Mouse (Mus musculus) heart, embryonic 12.5 days (tissue): ENCODE data around the gene Cadps2. TPM values are rescaled to one million over a fixed set of nuclear protein-coding genes. Genes with fewer than 3 reads are reported as not detected.

Experiments
- ATAC-seq: fragments of 200-750 bp; cut with Nextera tagmentation; 2 replicates; pipeline ENCODE4 v1.8.0; 2017; ENCODE audit warnings: moderate TSS enrichment, moderate library complexity; ENCODE audit not compliant: insufficient number of reproducible peaks, low FRiP score
- H3K27ac ChIP-seq: fragments of 300-500 bp; sonication (generic); 2 replicates; pipeline ENCODE4 v1.5.1; 2016; ENCODE audit warnings: mild to moderate bottlenecking, moderate library complexity; ENCODE audit not compliant: poor library complexity, severe bottlenecking
- H3K27me3 ChIP-seq: fragments of 300-500 bp; sonication (generic); replicated peaks from 2 replicates; pipeline ENCODE4 v1.6.1; 2016; ENCODE audit warnings: mild to moderate bottlenecking, moderate library complexity
- H3K36me3 ChIP-seq: fragments of 300-500 bp; sonication (generic); 2 replicates; pipeline ENCODE4 v1.6.1; 2016; ENCODE audit warnings: mild to moderate bottlenecking, moderate library complexity
- H3K4me1 ChIP-seq: fragments of 300-500 bp; sonication (generic); replicated peaks from 2 replicates; pipeline ENCODE4 v1.6.1; 2016; ENCODE audit warnings: mild to moderate bottlenecking
- H3K4me2 ChIP-seq: fragments of 300-500 bp; sonication (generic); 2 replicates; pipeline ENCODE4 v1.6.1; 2016; ENCODE audit warnings: mild to moderate bottlenecking, moderate library complexity
- H3K4me3 ChIP-seq: fragments of 300-500 bp; sonication (generic); 2 replicates; pipeline ENCODE4 v1.5.1; 2016; ENCODE audit warnings: mild to moderate bottlenecking
- H3K9ac ChIP-seq: fragments of 300-500 bp; sonication (generic); 2 replicates; pipeline ENCODE4 v1.6.1; 2016; ENCODE audit warnings: mild to moderate bottlenecking, moderate library complexity
- H3K9me3 ChIP-seq: fragments of 300-500 bp; sonication (generic); replicated peaks from 2 replicates; pipeline ENCODE4 v1.6.1; 2016; ENCODE audit warnings: mild to moderate bottlenecking, moderate library complexity
- WGBS: fragments of 180-500 bp; shearing (Covaris S2); methylation state at CpG from one replicate; pipeline ENCODE4 v1.1.7; 2016; 5-methylcytosine and 5-hydroxymethylcytosine counted together
- polyA plus RNA-seq: library from polyadenylated mRNA; unstranded; fragments of >200 nt; fragmentation: Nextera tagmentation; extraction: Ambion mirVana; gene quantifications from 2 replicates; pipeline ENCODE4 v1.2.1, GENCODE M21; 2016

The Cadps2 gene
- polyA plus RNA-seq, 1 experiment from 2014 or later, result 1.1 TPM

DNA sequence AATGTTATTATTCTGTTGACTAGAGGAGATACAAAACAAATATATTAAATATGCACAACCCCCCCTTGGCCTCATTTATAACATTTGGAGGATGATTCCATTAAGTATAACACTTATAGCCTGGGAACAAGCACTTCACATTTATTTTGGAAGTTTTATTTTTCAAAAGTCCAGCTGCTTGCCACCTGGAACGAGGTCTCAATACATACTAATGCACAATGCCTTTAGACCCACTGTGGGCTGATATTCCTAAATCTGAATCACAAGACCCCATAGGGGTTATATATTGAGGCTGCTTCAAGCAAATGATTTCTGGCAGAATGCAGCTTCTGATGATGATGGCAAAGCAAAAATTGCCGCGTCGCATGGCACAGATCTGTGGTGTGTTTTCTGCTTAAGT is 565.7 kb downstream of the Cadps2 start:
- no peaks in the 10 kb centered on the region for H3K4me1 ChIP-seq

DNA sequence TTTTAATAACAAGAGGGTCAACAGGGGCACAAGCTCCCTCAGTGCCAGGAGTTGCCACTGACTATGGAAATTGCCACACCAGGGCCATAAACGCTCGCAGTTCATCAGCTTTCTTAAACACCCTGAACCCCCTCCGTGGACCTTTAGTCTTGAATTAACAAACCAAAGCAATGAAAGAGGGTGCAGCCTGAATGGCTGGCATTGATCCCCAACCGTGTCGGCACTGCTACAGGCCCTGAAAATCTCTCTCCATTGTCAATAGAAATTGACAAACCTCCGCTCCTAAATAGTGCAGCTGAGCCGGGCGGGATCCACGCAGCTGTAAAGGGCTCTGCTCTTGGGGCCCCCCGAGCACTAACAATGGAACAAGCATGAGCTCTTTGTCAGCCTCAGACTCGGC is 566.2 kb downstream of the Cadps2 start:
- H3K4me2 ChIP-seq, result peak overlapping the region; percentile 4; the same call in 1 of the 2 replicates
- H3K27ac ChIP-seq, result no peak overlapping the region
- no peaks in the 10 kb centered on the region for H3K9me3 ChIP-seq
- H3K27me3 ChIP-seq, result peaks cover 19% of the 10 kb centered on the region
- 12% methylated on average over 11 of the region's 11 CpGs for WGBS
- no peaks in the 10 kb centered on the region for H3K36me3 ChIP-seq
- no peaks in the 10 kb centered on the region for H3K4me1 ChIP-seq
- no peak overlapping the region for H3K4me3 ChIP-seq
- no peak for ATAC-seq
- H3K9ac ChIP-seq, result no peak overlapping the region

More for the DNA sequence above, 565.7 kb downstream of the Cadps2 start:
- H3K27ac ChIP-seq, result no peak overlapping the region
- H3K9me3 ChIP-seq, result no peaks in the 10 kb centered on the region
- no peak for ATAC-seq
- H3K27me3 ChIP-seq, result peaks cover 19% of the 10 kb centered on the region
- H3K36me3 ChIP-seq, result no peaks in the 10 kb centered on the region
- no peak overlapping the region for H3K9ac ChIP-seq
- H3K4me3 ChIP-seq, result no peak overlapping the region
- 79% methylated on average over 4 of the region's 4 CpGs for WGBS
- no peak overlapping the region for H3K4me2 ChIP-seq

DNA sequence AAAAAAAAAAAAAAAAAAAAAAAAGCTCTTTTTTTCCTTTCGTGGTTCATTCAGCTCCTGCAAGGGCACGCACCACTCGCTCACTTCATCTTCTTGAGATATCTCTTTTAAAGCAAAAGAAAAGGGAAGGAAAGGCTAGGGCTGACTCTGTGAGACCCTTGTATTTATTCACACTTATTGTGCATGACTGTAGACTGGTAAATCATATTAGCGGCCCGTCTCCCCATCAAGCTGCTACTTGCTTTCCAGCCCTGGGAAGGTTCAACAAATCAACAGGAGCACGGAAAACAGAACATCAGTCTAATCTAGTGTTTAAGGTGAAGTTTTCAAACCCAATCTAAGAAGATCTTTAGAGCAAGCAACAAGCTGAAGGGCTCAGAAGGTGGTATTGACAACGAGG is 566.7 kb downstream of the Cadps2 start:
- Histone ChIP-seq H3K9ac (no peak overlapping the region), H3K4me3 (no peak overlapping the region), H3K4me2 (no peak overlapping the region), H3K9me3 (no peaks in the 10 kb centered on the region), H3K27me3 (peaks cover 19% of the 10 kb centered on the region), H3K36me3 (no peaks in the 10 kb centered on the region), H3K4me1 (no peaks in the 10 kb centered on the region), H3K27ac (no peak overlapping the region)
- ATAC-seq, result no peak
- WGBS, result 32% methylated on average over 7 of the region's 7 CpGs

DNA sequence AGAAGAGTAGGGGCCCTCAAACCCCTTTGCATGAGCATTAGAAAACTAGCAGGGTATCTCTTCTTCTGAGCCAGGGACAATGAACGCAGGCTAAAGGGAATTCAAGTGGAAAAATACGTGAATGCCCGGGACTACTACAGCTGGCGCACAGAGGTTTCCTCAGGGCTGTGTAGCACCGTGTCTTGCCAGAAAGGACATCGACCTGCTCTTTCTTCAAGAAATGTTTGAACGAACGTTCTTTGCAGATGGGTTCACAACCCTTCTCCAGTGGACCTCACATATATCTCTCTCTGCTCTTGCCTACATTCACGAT is 578.5 kb downstream of the Cadps2 start:
- Histone ChIP-seq H3K36me3 (no peaks in the 10 kb centered on the region), H3K9me3 (no peaks in the 10 kb centered on the region), H3K9ac (no peak overlapping the region), H3K4me1 (peaks cover 9% of the 10 kb centered on the region), H3K27me3 (peaks cover 72% of the 10 kb centered on the region), H3K27ac (no peak overlapping the region), H3K4me2 (peak overlapping the region; percentile 56), H3K4me3 (peak overlapping the region; percentile 25)
- no peak for ATAC-seq
- WGBS, result 2% methylated on average over 9 of the region's 9 CpGs

DNA sequence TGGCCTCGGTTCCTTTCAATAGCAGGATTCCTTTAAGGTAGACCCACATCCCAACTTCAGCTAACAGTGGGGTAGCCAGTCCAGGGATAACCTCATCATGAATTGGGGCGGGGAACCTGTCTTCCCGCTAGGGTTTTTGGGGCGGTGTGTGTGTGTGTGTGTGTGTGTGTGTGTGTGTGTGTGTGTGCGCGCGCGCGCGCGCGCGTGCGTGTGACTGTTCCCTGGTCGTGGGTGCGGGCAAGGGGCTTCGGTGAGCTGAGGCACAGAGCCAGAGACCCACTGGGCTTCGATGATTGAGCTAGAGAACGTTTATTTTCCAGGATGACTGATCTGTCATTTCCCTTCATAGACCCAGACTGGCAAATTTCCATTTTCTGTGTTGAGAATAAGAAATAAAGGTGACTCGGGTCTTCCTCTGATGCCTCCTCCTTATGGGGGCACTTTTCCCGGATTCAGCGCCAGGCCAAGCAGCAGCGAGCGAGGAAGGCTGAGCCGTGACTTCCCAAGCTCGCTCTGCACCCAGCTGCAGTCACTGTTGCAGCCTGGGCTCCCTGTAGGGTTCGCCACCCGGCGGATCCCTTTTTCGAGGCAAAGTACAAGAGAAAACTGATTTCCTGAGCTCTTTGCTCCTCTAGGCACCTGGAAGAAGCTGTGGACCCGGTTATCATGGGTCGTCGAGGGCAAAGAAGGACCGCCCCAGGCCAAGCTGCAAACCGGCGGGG is 579.0 kb downstream of the Cadps2 start:
- WGBS, result 5% methylated on average over 36 of the region's 36 CpGs
- peak overlapping the region; percentile 56 for H3K4me2 ChIP-seq
- H3K4me3 ChIP-seq, result peak overlapping the region; percentile 25
- H3K9me3 ChIP-seq, result no peaks in the 10 kb centered on the region
- peaks cover 9% of the 10 kb centered on the region for H3K4me1 ChIP-seq
- H3K27me3 ChIP-seq, result peaks cover 75% of the 10 kb centered on the region
- no peak overlapping the region for H3K27ac ChIP-seq
- H3K9ac ChIP-seq, result no peak overlapping the region
- ATAC-seq, result no peak
- no peaks in the 10 kb centered on the region for H3K36me3 ChIP-seq

DNA sequence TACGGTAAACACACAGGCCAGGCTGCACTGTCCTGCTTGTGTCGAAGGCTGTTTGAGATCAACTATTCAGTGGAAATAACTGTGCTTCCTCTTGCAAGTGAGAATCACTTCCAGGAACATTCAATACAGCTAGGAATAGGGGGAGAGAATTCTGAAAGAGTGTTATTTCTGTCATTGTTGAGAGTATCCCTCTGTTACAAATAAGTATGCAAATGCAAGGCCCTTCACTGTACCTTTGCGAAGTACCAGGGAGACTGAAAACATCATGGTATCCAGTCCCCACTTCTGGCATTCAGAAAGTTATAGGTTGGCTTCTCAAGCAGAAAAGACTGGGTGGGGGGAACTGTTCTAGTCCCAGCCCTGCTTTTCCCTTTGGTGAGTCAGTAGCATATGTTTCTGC is 581.2 kb downstream of the Cadps2 start:
- 19% methylated on average over 3 of the region's 3 CpGs for WGBS
- ATAC-seq, result no peak
- H3K9ac ChIP-seq, result no peak overlapping the region
- H3K27ac ChIP-seq, result no peak overlapping the region
- no peak overlapping the region for H3K4me3 ChIP-seq
- no peak overlapping the region for H3K4me2 ChIP-seq
- peaks cover 82% of the 10 kb centered on the region for H3K27me3 ChIP-seq
- no peaks in the 10 kb centered on the region for H3K9me3 ChIP-seq
- peaks cover 9% of the 10 kb centered on the region for H3K4me1 ChIP-seq
- H3K36me3 ChIP-seq, result no peaks in the 10 kb centered on the region

DNA sequence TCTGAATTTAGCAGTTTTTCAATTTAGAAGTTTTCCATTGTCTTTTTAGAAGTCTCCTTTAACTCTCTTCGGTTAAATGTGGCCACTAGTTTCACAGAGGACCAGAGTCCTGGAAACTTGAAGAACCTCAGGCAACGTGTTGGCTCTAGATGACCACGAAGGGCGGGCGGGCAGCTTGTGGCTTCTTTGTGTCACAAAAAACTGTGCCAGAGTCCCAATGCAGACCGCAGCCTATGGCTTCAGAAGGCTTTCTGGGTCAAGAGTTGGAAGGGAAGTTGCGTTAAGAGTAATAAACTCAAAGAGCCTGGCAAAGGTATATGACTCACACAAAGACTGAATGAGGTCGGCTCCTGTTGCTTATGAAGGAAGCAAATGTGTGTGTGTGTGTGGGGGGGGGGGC is 584.1 kb downstream of the Cadps2 start:
- no peak overlapping the region for H3K4me2 ChIP-seq
- no peak for ATAC-seq
- H3K27me3 ChIP-seq, result peaks cover 75% of the 10 kb centered on the region
- H3K9ac ChIP-seq, result no peak overlapping the region
- no peaks in the 10 kb centered on the region for H3K9me3 ChIP-seq
- no peaks in the 10 kb centered on the region for H3K36me3 ChIP-seq
- H3K27ac ChIP-seq, result no peak overlapping the region
- 3% methylated on average over 8 of the region's 8 CpGs for WGBS
- H3K4me1 ChIP-seq, result peaks cover 4% of the 10 kb centered on the region; the same call in 1 of the 2 replicates
- H3K4me3 ChIP-seq, result no peak overlapping the region

DNA sequence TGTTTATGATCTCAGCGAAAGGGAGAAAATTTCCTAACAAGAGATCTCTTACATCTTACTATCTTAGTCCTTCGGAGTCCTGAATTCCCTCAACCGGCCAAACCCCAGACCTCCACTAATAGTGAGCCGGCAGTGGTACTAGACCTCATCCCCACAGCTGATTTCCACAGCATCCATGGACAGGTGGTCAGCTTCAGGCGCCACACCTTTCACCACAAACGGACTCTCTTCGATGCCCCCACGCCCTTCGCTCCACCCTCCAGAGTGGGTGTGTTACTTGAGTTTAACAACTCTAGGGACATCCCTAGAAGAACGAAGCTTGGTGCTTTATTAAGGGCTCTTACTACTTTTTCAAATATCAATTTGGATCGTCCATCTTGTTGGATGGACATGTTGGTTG is 584.6 kb downstream of the Cadps2 start:
- no peak overlapping the region for H3K27ac ChIP-seq
- WGBS, result 4% methylated on average over 11 of the region's 11 CpGs
- no peak overlapping the region for H3K4me3 ChIP-seq

DNA sequence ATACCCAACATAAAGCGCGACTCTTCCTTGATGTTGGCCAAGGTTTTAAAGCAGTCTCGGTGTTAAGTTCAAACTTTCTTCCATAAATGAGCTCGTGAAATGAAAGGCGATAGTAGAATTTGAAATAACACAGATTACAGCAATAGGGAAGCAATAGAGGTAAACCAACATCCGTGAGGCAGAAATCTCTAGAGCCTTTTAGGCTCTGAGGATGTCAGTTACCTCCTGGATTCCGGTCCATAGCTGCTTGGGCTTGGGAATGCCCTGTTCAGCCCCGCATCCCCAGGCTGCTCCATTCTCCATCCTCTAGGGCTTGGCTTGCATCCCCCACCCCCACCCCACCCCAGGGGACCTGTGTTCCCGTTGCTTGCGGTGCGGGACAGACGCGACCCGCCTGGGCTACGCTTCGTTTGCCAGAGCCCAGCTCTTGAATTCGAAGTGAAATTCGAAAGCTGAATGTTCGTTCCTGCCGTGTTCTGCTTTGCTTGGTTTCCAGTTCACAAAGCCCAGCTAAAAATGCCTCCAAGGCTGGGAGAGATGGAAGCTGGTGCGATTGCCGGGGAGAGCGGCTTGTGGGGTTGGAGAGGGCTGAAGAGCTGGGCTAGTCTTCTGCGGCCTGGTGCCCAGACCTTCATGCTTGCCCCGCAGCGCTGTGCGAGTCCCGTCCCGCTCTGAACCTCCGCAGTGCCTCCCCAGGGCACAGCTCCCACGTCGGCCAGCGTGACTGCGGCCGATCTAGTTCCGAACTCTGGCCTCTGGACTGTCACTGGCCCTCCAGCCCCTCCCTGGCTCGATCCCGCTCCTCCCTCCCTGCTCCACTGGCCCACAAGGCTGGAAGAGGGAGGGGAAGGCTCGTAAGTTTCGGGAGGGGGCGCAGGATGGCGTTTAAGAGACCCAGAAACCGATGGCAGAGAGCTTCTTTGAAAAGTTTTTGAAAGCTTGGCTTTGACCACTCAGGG is 585.6 kb downstream of the Cadps2 start:
- WGBS, result under 1% methylated on average over 43 of the region's 43 CpGs
- H3K27me3 ChIP-seq, result peaks cover 76% of the 10 kb centered on the region
- H3K4me3 ChIP-seq, result no peak overlapping the region
- no peaks in the 10 kb centered on the region for H3K9me3 ChIP-seq
- no peak for ATAC-seq
- H3K27ac ChIP-seq, result no peak overlapping the region
- H3K9ac ChIP-seq, result no peak overlapping the region
- H3K4me1 ChIP-seq, result peaks cover 11% of the 10 kb centered on the region
- H3K36me3 ChIP-seq, result no peaks in the 10 kb centered on the region
- peak overlapping the region; percentile 22; the same call in 1 of the 2 replicates for H3K4me2 ChIP-seq

More for the DNA sequence above, 584.6 kb downstream of the Cadps2 start:
- H3K9me3 ChIP-seq, result no peaks in the 10 kb centered on the region
- H3K27me3 ChIP-seq, result peaks cover 75% of the 10 kb centered on the region
- no peak overlapping the region for H3K4me2 ChIP-seq
- no peak for ATAC-seq
- peaks cover under 1% of the 10 kb centered on the region; the same call in 1 of the 2 replicates for H3K4me1 ChIP-seq
- H3K9ac ChIP-seq, result no peak overlapping the region
- H3K36me3 ChIP-seq, result no peaks in the 10 kb centered on the region

DNA sequence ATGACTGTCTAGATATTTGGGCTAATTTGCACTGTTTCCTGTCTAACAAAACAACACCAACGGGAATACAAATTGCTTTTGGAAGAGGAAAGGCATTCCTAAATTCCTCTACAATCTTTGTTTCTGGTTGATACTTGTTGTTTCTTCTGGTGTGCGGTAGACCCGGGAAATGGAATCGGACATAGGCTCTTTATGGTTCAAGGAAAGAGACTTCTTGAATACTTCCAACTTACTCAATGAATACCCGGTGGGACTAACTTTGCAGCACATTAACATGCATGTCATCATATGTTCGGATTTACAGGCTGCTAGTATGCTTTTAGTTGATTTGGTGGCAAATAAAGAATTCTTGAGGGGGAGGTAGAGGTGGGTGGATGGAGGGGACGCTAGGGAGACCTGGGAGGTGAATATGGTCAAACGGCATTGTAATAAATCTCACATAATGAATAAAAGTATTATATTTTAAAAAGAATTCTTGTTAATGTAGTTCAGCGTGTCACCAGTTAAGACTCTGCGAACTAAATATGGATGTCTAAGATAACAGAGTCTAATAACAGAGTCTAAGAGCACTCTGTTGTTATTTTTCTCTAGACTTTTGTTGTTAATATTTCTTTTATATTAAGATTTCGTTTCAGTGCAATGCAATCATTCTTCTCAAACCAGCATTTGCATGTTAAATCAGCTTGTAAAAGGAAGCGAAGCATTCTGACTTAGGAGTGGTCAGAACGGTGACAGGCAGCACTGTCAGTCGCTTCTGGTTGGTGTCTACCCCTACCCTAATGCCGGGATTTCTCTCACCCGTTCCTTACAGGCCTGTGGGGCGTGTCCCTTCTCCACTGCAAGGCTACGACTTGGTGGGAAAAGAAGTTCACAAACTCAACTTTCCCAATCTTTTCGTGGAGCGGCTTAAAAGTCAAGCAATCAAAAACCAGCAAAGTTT is 586.8 kb downstream of the Cadps2 start:
- Histone ChIP-seq H3K27ac (no peak overlapping the region), H3K36me3 (no peaks in the 10 kb centered on the region), H3K9me3 (no peaks in the 10 kb centered on the region), H3K9ac (no peak overlapping the region), H3K4me3 (no peak overlapping the region), H3K4me1 (peaks cover 21% of the 10 kb centered on the region), H3K4me2 (no peak overlapping the region), H3K27me3 (peaks cover 76% of the 10 kb centered on the region)
- WGBS, result under 1% methylated on average over 20 of the region's 20 CpGs
- ATAC-seq, result no peak
